Mouse (Mus musculus): ENCODE results near the gene Phactr4.

DNA sequence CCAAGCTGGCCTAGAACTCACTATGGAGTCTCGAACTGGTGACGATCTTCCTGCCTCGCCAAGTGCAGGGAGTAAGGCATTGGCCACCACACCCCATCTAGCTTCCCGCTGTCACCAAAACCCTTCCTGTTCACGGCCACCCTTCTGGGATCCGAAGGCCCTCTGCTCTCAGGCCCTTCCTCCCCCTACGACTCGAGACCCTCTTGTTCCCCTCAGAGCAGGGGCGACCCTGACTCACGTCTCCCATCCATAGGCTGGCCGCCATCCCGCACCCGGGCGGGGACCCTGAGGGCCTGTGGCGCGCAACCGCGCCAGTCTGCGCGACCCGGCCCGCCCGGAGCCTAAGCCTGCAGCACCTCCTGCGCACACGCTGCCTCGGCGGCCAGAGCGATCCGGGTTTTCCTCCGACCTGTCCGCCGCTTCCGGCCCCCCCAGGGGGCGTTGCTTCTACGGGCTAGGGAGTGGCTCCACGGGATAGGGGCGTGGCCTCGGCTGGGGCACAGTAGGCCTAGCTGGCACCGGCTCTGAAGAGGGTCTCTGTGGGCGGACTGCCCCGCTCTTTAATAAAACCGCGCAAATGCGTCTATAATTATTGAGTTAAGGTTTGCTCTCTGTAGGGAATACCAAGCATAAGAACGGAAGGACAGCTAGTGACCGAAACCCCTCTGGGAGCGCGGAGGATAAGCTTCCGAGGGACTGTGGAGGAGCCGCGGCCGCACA, 93.0 kb downstream of the Phactr4 start, which contains the start of gene Trnau1ap:
- TF ChIP-seq POLR2A (IDR thresholded peaks at IDR 0.05; ENCODE audit: borderline replicate concordance, control insufficient read depth, low read depth, low read length) (peak; percentile 62; the same call in 1 of the 2 replicates), CTCF (IDR thresholded peaks at IDR 0.05; ENCODE audit: control insufficient read depth, insufficient read depth, low read length) (no peak)
